Mouse (Mus musculus) liver, postnatal 0 days (tissue): ENCODE measurements at regions not wholly inside any gene's neighbourhood (a gene's known extent, or its start where the extent isn't known, plus 50 kb on each side); places are given as distances from the start of the nearest gene placed in this dataset.

Experiments
- ATAC-seq: fragments of 200-750 bp; cut with Nextera tagmentation; 2 replicates; pipeline ENCODE4 v1.8.0; 2017; ENCODE audit warnings: mild to moderate bottlenecking, moderate library complexity
- DNase-seq: peaks from one replicate; pipeline ENCODE4 v3.0.0-alpha.2; 2016
- H3K27ac ChIP-seq: fragments of 300-500 bp; sonication (generic); 2 replicates; pipeline ENCODE4 v1.5.1; 2014; ENCODE audit warnings: antibody characterized with exemption, moderate library complexity, mild to moderate bottlenecking, low read depth
- H3K27me3 ChIP-seq: fragments of 300-500 bp; sonication (generic); 2 replicates; pipeline ENCODE4 v1.6.1; 2014; ENCODE audit warnings: low read length, control low read depth, mixed read lengths; ENCODE audit not compliant: insufficient read depth
- H3K36me3 ChIP-seq: fragments of 300-500 bp; sonication (generic); replicated peaks from 2 replicates; pipeline ENCODE4 v1.6.1; 2014; ENCODE audit warnings: mild to moderate bottlenecking, control low read depth, low read length, moderate library complexity, mixed read lengths; ENCODE audit not compliant: insufficient read depth
- H3K4me1 ChIP-seq: fragments of 300-500 bp; sonication (generic); 2 replicates; pipeline ENCODE4 v1.6.1; 2014; ENCODE audit warnings: antibody characterized with exemption, mild to moderate bottlenecking, control low read depth; ENCODE audit not compliant: insufficient read depth
- H3K4me2 ChIP-seq: fragments of 300-500 bp; sonication (generic); 2 replicates; pipeline ENCODE4 v1.6.1; 2014; ENCODE audit warnings: low read depth, mild to moderate bottlenecking, low read length, moderate library complexity, mixed read lengths
- H3K4me3 ChIP-seq: fragments of 300-500 bp; sonication (generic); 2 replicates; pipeline ENCODE4 v1.5.1; 2014; ENCODE audit warnings: low read depth, low read length
- H3K9ac ChIP-seq: fragments of 300-500 bp; sonication (generic); replicated peaks from 2 replicates; pipeline ENCODE4 v1.6.1; 2014; ENCODE audit warnings: mild to moderate bottlenecking, moderate library complexity
- H3K9me3 ChIP-seq: fragments of 300-500 bp; sonication (generic); 2 replicates; pipeline ENCODE4 v1.6.1; 2016; ENCODE audit warnings: mild to moderate bottlenecking, control low read depth, low read length, mixed read lengths
- CTCF ChIP-seq: sonication (generic); IDR thresholded peaks from 2 replicates; pipeline ENCODE4 v1.5.1; 2016; ENCODE audit warnings: antibody characterized with exemption, low read depth
- EP300 ChIP-seq: IDR thresholded peaks from 2 replicates; pipeline ENCODE4 v1.6.1; 2016; ENCODE audit warnings: antibody characterized with exemption, low read depth, mild to moderate bottlenecking
- WGBS: fragments of 180-500 bp; shearing (Covaris S2); extraction: QIAGEN DNeasy Blood & Tissue Kit; methylation state at CpG from one replicate; pipeline ENCODE4 v1.1.7; 2014; ENCODE audit not compliant: insufficient replicate concordance; 5-methylcytosine and 5-hydroxymethylcytosine counted together

DNA sequence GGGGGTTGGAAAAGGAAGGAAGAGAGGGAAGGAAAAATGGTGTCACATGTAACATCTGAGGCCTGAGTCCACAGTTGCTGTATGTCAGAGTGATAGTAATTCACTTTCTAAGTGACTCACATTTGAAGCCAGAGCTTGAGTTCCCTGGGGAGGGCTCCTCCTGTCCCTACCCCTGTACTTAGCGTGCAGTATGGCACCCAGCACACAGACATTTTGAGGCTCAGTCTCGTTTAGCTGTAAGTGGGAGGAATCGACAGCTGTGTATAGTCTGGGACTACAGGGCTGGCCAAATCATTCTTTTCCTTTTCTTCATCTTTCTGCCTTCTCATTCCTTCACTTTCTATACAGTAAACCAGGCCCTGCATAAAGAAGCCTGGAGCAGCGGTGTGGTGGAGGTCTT, 202.4 kb upstream of the Sall1 start:
- H3K4me1 ChIP-seq = no peaks in the 10 kb centered on the region
- H3K9ac ChIP-seq = no peak overlapping the region
- TF ChIP-seq EP300 = no peak
- TF ChIP-seq CTCF = no peak
- no peaks in the 10 kb centered on the region for H3K27me3 ChIP-seq
- WGBS = 71% methylated on average over 4 of the region's 4 CpGs
- H3K36me3 ChIP-seq = no peaks in the 10 kb centered on the region
- no peak overlapping the region for H3K4me2 ChIP-seq
- H3K9me3 ChIP-seq = no peaks in the 10 kb centered on the region
- no peak overlapping the region for H3K4me3 ChIP-seq
- no peak overlapping the region for H3K27ac ChIP-seq
- DNase-seq (no peak), ATAC-seq (no peak)

GRCm38 (mm10) chr8:89245131-89245751, 201.3 kb upstream of the Sall1 start:
- no peaks in the 10 kb centered on the region for H3K9me3 ChIP-seq
- H3K9ac ChIP-seq = no peak overlapping the region
- H3K27ac ChIP-seq = no peak overlapping the region
- no peaks in the 10 kb centered on the region for H3K27me3 ChIP-seq
- no peak overlapping the region for H3K4me3 ChIP-seq
- WGBS = 27% methylated on average over 25 of the region's 25 CpGs
- no peaks in the 10 kb centered on the region for H3K4me1 ChIP-seq
- no peaks in the 10 kb centered on the region for H3K36me3 ChIP-seq
- ATAC-seq = no peak
- no peak overlapping the region for H3K4me2 ChIP-seq
- DNase-seq = no peak
- TF ChIP-seq CTCF = no peak
- no peak for TF ChIP-seq EP300

DNA sequence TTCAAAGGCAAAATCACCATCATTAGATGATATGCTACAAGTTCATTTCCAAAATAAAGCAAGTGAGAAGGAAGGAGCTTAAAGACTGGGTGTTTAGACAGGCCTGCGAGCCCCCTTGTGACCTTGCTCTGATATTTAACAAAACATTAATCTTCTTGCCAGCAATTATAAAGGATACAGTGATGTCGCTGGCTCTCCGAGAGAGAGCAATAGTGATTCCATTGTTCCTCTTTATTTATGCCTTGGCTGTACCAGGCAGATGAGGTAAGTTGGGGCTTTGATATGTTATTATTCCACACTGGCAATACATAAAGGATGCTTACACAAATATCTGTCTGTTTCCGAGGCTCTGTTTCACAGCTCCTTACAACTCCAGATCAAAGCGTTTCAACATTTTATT, 197.7 kb upstream of the Sall1 start:
- Histone ChIP-seq H3K9ac (no peak overlapping the region), H3K27me3 (no peaks in the 10 kb centered on the region), H3K36me3 (no peaks in the 10 kb centered on the region), H3K4me3 (no peak overlapping the region), H3K4me2 (no peak overlapping the region), H3K9me3 (no peaks in the 10 kb centered on the region), H3K27ac (no peak overlapping the region), H3K4me1 (no peaks in the 10 kb centered on the region)
- no peak for ATAC-seq
- no peak for DNase-seq
- TF ChIP-seq EP300 (no peak), CTCF (no peak)
- 61% methylated on average over 5 of the region's 5 CpGs for WGBS

DNA sequence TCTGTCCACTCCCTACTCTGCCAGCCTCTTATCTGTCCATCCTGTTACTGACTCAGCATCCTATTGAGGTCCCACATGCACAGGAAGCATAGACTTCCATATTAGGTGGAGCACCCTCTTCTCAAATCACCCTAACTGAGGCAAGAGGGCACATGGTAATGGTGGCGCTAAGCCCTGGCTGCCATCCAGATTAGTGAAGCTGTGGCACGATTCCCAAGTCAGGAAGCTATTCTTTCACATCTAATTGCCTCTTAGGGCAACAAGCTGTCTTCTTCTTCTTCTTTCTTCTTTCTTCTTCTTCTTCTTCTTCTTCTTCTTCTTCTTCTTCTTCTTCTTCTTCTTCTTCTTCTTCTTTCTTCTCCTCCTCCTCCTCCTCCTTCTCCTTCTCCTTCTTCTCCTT, 195.7 kb upstream of the Sall1 start:
- H3K4me2 ChIP-seq = no peak overlapping the region
- H3K36me3 ChIP-seq = no peaks in the 10 kb centered on the region
- H3K9ac ChIP-seq = no peak overlapping the region
- TF ChIP-seq EP300 = no peak
- TF ChIP-seq CTCF = no peak
- H3K4me3 ChIP-seq = no peak overlapping the region
- no peaks in the 10 kb centered on the region for H3K4me1 ChIP-seq
- H3K9me3 ChIP-seq = no peaks in the 10 kb centered on the region
- no peak for ATAC-seq
- H3K27me3 ChIP-seq = no peaks in the 10 kb centered on the region
- WGBS = 81% methylated on average over 2 of the region's 2 CpGs
- no peak overlapping the region for H3K27ac ChIP-seq
- no peak for DNase-seq

DNA sequence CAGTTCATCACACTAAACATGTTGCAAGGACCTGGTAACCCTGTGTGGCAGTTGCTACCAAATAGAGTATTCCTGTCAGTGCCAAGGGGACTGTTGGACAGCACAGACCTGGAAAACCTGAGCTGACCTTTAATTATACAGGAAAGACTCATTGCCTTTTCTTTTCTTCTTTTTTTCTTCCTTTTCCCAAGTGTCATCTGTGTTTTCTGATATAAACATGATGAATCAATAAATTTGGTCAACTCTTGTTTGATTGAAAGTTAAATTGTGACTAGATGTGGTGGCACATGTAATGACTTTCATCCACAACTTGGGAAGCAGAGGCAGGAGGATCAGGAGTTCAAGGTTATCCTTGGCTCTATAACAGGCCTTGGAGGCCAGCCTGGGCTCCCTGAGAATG, 190.1 kb upstream of the Sall1 start:
- ATAC-seq (no peak), DNase-seq (no peak)
- H3K36me3 ChIP-seq = no peaks in the 10 kb centered on the region
- no peak overlapping the region for H3K4me3 ChIP-seq
- no peaks in the 10 kb centered on the region for H3K9me3 ChIP-seq
- H3K9ac ChIP-seq = no peak overlapping the region
- H3K27ac ChIP-seq = no peak overlapping the region
- H3K27me3 ChIP-seq = no peaks in the 10 kb centered on the region
- TF ChIP-seq EP300 (no peak), CTCF (no peak)
- no peak overlapping the region for H3K4me2 ChIP-seq
- H3K4me1 ChIP-seq = no peaks in the 10 kb centered on the region; the same call in 1 of the 2 replicates

- TF ChIP-seq EP300 = no peak
- no peak for TF ChIP-seq CTCF
- no peak overlapping the region for H3K27ac ChIP-seq
- WGBS = 56% methylated on average over 1 of the region's 1 CpGs
- DNase-seq (no peak), ATAC-seq (no peak)
- H3K9me3 ChIP-seq = no peaks in the 10 kb centered on the region
- no peaks in the 10 kb centered on the region for H3K36me3 ChIP-seq
- H3K4me1 ChIP-seq = no peaks in the 10 kb centered on the region; the same call in 1 of the 2 replicates
- no peaks in the 10 kb centered on the region for H3K27me3 ChIP-seq
- no peak overlapping the region for H3K4me2 ChIP-seq
- no peak overlapping the region for H3K9ac ChIP-seq
- H3K4me3 ChIP-seq = no peak overlapping the region
Observed at GRCm38 (mm10) chr8:89232318-89232717, 188.4 kb upstream of the Sall1 start.

DNA sequence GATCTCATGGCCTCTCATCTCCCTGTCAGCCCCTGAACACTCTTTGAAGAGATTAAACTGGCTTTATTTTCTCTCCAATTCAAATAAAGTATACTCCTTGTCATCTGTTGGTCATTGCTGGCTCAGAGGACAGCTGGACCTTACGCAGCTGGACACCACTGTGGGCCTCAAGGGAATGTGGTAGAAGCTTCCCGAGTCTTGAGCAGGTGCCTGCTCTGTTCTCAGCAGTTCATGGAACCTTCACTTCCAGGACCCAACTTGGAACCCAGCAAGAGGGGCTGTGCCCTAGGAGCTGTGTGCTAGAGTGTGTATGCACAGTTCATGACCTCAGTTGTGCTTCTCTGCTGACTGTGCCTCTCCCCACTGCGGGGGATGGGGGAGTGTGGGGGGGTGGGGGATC, 185.2 kb upstream of the Sall1 start:
- DNase-seq (no peak), ATAC-seq (no peak)
- H3K36me3 ChIP-seq = no peaks in the 10 kb centered on the region
- no peak overlapping the region for H3K27ac ChIP-seq
- H3K9ac ChIP-seq = no peak overlapping the region
- H3K4me3 ChIP-seq = no peak overlapping the region
- no peaks in the 10 kb centered on the region for H3K9me3 ChIP-seq
- TF ChIP-seq CTCF = no peak
- TF ChIP-seq EP300 = no peak
- H3K4me2 ChIP-seq = no peak overlapping the region
- 62% methylated on average over 3 of the region's 3 CpGs for WGBS
- H3K4me1 ChIP-seq = no peaks in the 10 kb centered on the region; the same call in 1 of the 2 replicates
- H3K27me3 ChIP-seq = no peaks in the 10 kb centered on the region
